Mouse (Mus musculus) kidney, adult 9 months (tissue): Measurements from ENCODE around the gene Bst1.

ENCODE experiments used
- DNase-seq: peaks from one replicate; pipeline ENCODE4 v3.0.0; 2022

The Bst1 gene

GRCm38 (mm10) chr5:43818695-43819094 lies at the start of gene Bst1:
Gene Bst1 (plus strand): TSS chr5:43818885.
- peak; percentile 24 for DNase-seq

- no peak for DNase-seq
These were observed 47.9 kb upstream of the Bst1 start for GRCm38 (mm10) chr5:43770618-43771354.

- DNase-seq, result no peak
These were observed 47.1 kb upstream of the Bst1 start for GRCm38 (mm10) chr5:43771555-43771954.

GRCm38 (mm10) chr5:43776407-43776806 lies 42.3 kb upstream of the Bst1 start:
- no peak for DNase-seq

GRCm38 (mm10) chr5:43776993-43777392 lies 41.7 kb upstream of the Bst1 start:
- no peak for DNase-seq

- no peak for DNase-seq
These were observed 40.1 kb upstream of the Bst1 start for GRCm38 (mm10) chr5:43778583-43778982.

GRCm38 (mm10) chr5:43781423-43781976 lies 37.2 kb upstream of the Bst1 start:
- DNase-seq, result peak; percentile 27

- peak; percentile 80 for DNase-seq
These were observed 36.4 kb upstream of the Bst1 start for GRCm38 (mm10) chr5:43781977-43782930.

- DNase-seq, result no peak
These were observed 34.7 kb upstream of the Bst1 start for GRCm38 (mm10) chr5:43783996-43784395.

- no peak for DNase-seq
These were observed 32.1 kb upstream of the Bst1 start for GRCm38 (mm10) chr5:43786607-43787006.

GRCm38 (mm10) chr5:43787976-43788752 lies 30.5 kb upstream of the Bst1 start:
- DNase-seq, result no peak

GRCm38 (mm10) chr5:43792354-43792753 lies 26.3 kb upstream of the Bst1 start:
- DNase-seq, result no peak

- DNase-seq, result no peak
These were observed 19.2 kb upstream of the Bst1 start for GRCm38 (mm10) chr5:43799530-43799929.

- no peak for DNase-seq
These were observed 18.0 kb upstream of the Bst1 start for GRCm38 (mm10) chr5:43800700-43801099.

GRCm38 (mm10) chr5:43801253-43801652 lies 17.4 kb upstream of the Bst1 start:
- no peak for DNase-seq

- no peak for DNase-seq
These were observed 16.9 kb upstream of the Bst1 start for GRCm38 (mm10) chr5:43801798-43802197.

- DNase-seq, result no peak
These were observed 13.3 kb upstream of the Bst1 start for GRCm38 (mm10) chr5:43805401-43805800.

- no peak for DNase-seq
These were observed 12.3 kb upstream of the Bst1 start for GRCm38 (mm10) chr5:43806340-43806739.

- no peak for DNase-seq
These were observed 11.8 kb upstream of the Bst1 start for GRCm38 (mm10) chr5:43806914-43807313.

GRCm38 (mm10) chr5:43807744-43808696 lies 10.7 kb upstream of the Bst1 start:
- DNase-seq, result peak; percentile 51

- DNase-seq, result no peak
These were observed 8.1 kb upstream of the Bst1 start for GRCm38 (mm10) chr5:43810427-43811062.
